Mouse (Mus musculus) large intestine, adult 2 months (tissue): Measurements from ENCODE around the gene Tmem72. TPM values are rescaled to one million over a fixed set of nuclear protein-coding genes. Genes with fewer than 3 reads are reported as not detected.

Experiments used
- polyA plus RNA-seq: library from polyadenylated mRNA; depleted of rRNA; stranded (reverse); fragments of >200 nt; gene quantifications from 2 replicates; pipeline ENCODE4 v1.2.3, GENCODE M21; 2012; rRNA removed

Gene Tmem72
- polyA plus RNA-seq, 1 experiment = under 0.01 TPM

Other genes with a start within 250 kb of the Tmem72 start
- not detected in 2 replicates for gene Olfr211, start 227.8 kb downstream of the Tmem72 start, polyA plus RNA-seq
- not detected in 2 replicates for gene Olfr212, start 210.4 kb downstream of the Tmem72 start, polyA plus RNA-seq
- not detected in 2 replicates for gene Olfr213, start 178.5 kb downstream of the Tmem72 start, polyA plus RNA-seq
- gene Gm5580, start 165.8 kb downstream of the Tmem72 start, polyA plus RNA-seq = 0.14 and 0.16 TPM in 2 replicates
- not detected in 2 replicates for gene Olfr214, start 162.7 kb downstream of the Tmem72 start, polyA plus RNA-seq
- not detected in 2 replicates for gene Olfr215, start 132.7 kb downstream of the Tmem72 start, polyA plus RNA-seq
- 10.4 and 11.2 TPM in 2 replicates for gene Zfp422, start 87.9 kb downstream of the Tmem72 start, polyA plus RNA-seq
- gene Depp1, start 66.3 kb downstream of the Tmem72 start, polyA plus RNA-seq = 2.2 and 2.9 TPM in 2 replicates
- 16.0 and 16.8 TPM in 2 replicates for gene Rassf4, start 43.0 kb downstream of the Tmem72 start, polyA plus RNA-seq